Mouse (Mus musculus) c-Kit-positive CD71-positive TER-119-positive erythroid progenitor cells, embryonic 14.5 days (primary cell): ENCODE results near the gene Kiz.

Experiments used
- DNase-seq: peaks from one replicate; pipeline ENCODE4 v3.0.0-alpha.2; 2013; ENCODE audit warnings: low spot score

Gene Kiz

GRCm38 (mm10) chr2:146865781-146866180 lies 10.1 kb downstream of the Kiz start:
- DNase-seq, result no peak

- no peak for DNase-seq
Observed at GRCm38 (mm10) chr2:146871300-146872269, 15.9 kb downstream of the Kiz start.

GRCm38 (mm10) chr2:146872697-146873096 lies 17.0 kb downstream of the Kiz start:
- DNase-seq, result no peak

GRCm38 (mm10) chr2:146873881-146874441 lies 18.3 kb downstream of the Kiz start:
- DNase-seq, result no peak

GRCm38 (mm10) chr2:146877423-146878098 lies 21.9 kb downstream of the Kiz start:
- DNase-seq, result no peak

- DNase-seq, result no peak
Observed at GRCm38 (mm10) chr2:146881623-146882022, 26.0 kb downstream of the Kiz start.

- DNase-seq, result no peak
Observed at GRCm38 (mm10) chr2:146884291-146884855, 28.7 kb downstream of the Kiz start.

- no peak for DNase-seq
Observed at GRCm38 (mm10) chr2:146888786-146889414, 33.2 kb downstream of the Kiz start.

GRCm38 (mm10) chr2:146898977-146899376 lies 43.3 kb downstream of the Kiz start:
- no peak for DNase-seq

GRCm38 (mm10) chr2:146916085-146916484 lies 60.4 kb downstream of the Kiz start:
- DNase-seq, result no peak

- DNase-seq, result no peak
Observed at GRCm38 (mm10) chr2:146917770-146918169, 62.1 kb downstream of the Kiz start.

GRCm38 (mm10) chr2:146920375-146921160 lies 64.9 kb downstream of the Kiz start:
- no peak for DNase-seq

GRCm38 (mm10) chr2:146925296-146925695 lies 69.6 kb downstream of the Kiz start:
- no peak for DNase-seq

GRCm38 (mm10) chr2:146925846-146926245 lies 70.2 kb downstream of the Kiz start:
- DNase-seq, result no peak

- DNase-seq, result no peak
Observed at GRCm38 (mm10) chr2:146948223-146948776, 92.6 kb downstream of the Kiz start.

- DNase-seq, result no peak
Observed at GRCm38 (mm10) chr2:146956366-146956765, 100.7 kb downstream of the Kiz start.

GRCm38 (mm10) chr2:146958398-146958911 lies 102.8 kb downstream of the Kiz start:
- DNase-seq, result no peak

- DNase-seq, result peak; percentile 68
Observed at GRCm38 (mm10) chr2:146958951-146959821, 103.5 kb downstream of the Kiz start.

- no peak for DNase-seq
Observed at GRCm38 (mm10) chr2:146975024-146975423, 119.4 kb downstream of the Kiz start.
